Mouse (Mus musculus) intestine, postnatal 0 days (tissue): ENCODE results near the gene Fbxo24. TPM values are rescaled to one million over a fixed set of nuclear protein-coding genes. Genes with fewer than 3 reads are reported as not detected.

Experiments used
- ATAC-seq: fragments of 200-750 bp; cut with Nextera tagmentation; 2 replicates; pipeline ENCODE4 v1.8.0; 2017; ENCODE audit warnings: mild to moderate bottlenecking, moderate TSS enrichment, moderate library complexity
- H3K27ac ChIP-seq: fragments of 300-500 bp; sonication (generic); 2 replicates; pipeline ENCODE4 v1.5.1; 2014; ENCODE audit warnings: mild to moderate bottlenecking, low read depth, low read length, moderate library complexity
- H3K27me3 ChIP-seq: fragments of 300-500 bp; sonication (generic); replicated peaks from 2 replicates; pipeline ENCODE4 v1.6.1; 2014; ENCODE audit warnings: low read length, mixed read lengths; ENCODE audit not compliant: control insufficient read depth, insufficient read depth
- H3K36me3 ChIP-seq: fragments of 300-500 bp; sonication (generic); 2 replicates; pipeline ENCODE4 v1.6.1; 2014; ENCODE audit warnings: mild to moderate bottlenecking, moderate library complexity; ENCODE audit not compliant: control insufficient read depth, insufficient read depth
- H3K4me1 ChIP-seq: fragments of 300-500 bp; sonication (generic); replicated peaks from 2 replicates; pipeline ENCODE4 v1.6.1; 2014; ENCODE audit warnings: antibody characterized with exemption, low read length, mixed read lengths; ENCODE audit not compliant: control insufficient read depth, insufficient read depth
- H3K4me2 ChIP-seq: fragments of 300-500 bp; sonication (generic); replicated peaks from 2 replicates; pipeline ENCODE4 v1.6.1; 2014; ENCODE audit warnings: low read depth, mild to moderate bottlenecking, moderate library complexity
- H3K4me3 ChIP-seq: fragments of 300-500 bp; sonication (generic); 2 replicates; pipeline ENCODE4 v1.5.1; 2014; ENCODE audit warnings: low read depth, low read length
- H3K9ac ChIP-seq: fragments of 300-500 bp; sonication (generic); 2 replicates; pipeline ENCODE4 v1.6.1; 2014; ENCODE audit warnings: mild to moderate bottlenecking, low read depth, low read length
- H3K9me3 ChIP-seq: fragments of 300-500 bp; sonication (generic); 2 replicates; pipeline ENCODE4 v1.6.1; 2016; ENCODE audit warnings: mixed run types; ENCODE audit not compliant: control insufficient read depth
- CTCF ChIP-seq: sonication (generic); IDR thresholded peaks from 2 replicates; pipeline ENCODE4 v1.5.1; 2016; ENCODE audit warnings: low read depth, mild to moderate bottlenecking, control low read depth, antibody characterized with exemption, moderate library complexity
- WGBS: fragments of 180-500 bp; shearing (Covaris S2); extraction: QIAGEN DNeasy Blood & Tissue Kit; methylation state at CpG from one replicate; pipeline ENCODE4 v1.1.7; 2014; 5-methylcytosine and 5-hydroxymethylcytosine counted together
- polyA plus RNA-seq: library from polyadenylated mRNA; unstranded; fragments of >200 nt; fragmentation: Nextera tagmentation; extraction: Ambion mirVana; gene quantifications from 2 replicates; pipeline ENCODE4 v1.2.1, GENCODE M21; 2015

Gene Fbxo24
- polyA plus RNA-seq, 1 experiment from 2014 or later, result 0.16 TPM

DNA sequence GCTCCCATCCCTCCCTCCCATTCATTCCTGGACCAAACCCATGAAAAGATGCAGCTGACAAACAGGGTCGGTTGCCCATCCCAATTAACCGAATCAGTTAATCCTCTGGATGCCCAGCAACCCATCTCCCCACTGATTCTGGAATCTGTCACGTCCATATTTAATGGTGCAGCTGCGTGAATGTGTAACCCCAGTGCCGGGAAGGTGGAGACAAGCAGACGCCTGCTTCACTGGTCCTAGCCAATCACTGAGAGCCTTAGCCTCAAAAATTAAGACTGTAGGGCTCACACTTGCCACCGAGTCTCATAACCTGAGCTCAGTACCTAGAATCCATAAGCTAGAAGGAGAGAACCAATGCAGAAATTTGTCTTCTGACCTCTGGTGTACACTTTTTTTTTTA lies 32.9 kb downstream of the Fbxo24 start:
- 0 out of 2 replicates have a peak, but pooled peaks cover 3% of the 10 kb centered on the region for H3K4me1 ChIP-seq
- H3K9me3 ChIP-seq, result no peaks in the 10 kb centered on the region
- H3K4me3 ChIP-seq, result no peak overlapping the region
- 80% methylated on average over 7 of the region's 7 CpGs for WGBS
- no peak overlapping the region for H3K9ac ChIP-seq
- no peak overlapping the region for H3K4me2 ChIP-seq
- H3K27me3 ChIP-seq, result no peaks in the 10 kb centered on the region
- no peak overlapping the region for H3K27ac ChIP-seq
- ATAC-seq, result no peak
- TF ChIP-seq CTCF, result no peak
- peaks cover 2% of the 10 kb centered on the region; the same call in 1 of the 2 replicates for H3K36me3 ChIP-seq

DNA sequence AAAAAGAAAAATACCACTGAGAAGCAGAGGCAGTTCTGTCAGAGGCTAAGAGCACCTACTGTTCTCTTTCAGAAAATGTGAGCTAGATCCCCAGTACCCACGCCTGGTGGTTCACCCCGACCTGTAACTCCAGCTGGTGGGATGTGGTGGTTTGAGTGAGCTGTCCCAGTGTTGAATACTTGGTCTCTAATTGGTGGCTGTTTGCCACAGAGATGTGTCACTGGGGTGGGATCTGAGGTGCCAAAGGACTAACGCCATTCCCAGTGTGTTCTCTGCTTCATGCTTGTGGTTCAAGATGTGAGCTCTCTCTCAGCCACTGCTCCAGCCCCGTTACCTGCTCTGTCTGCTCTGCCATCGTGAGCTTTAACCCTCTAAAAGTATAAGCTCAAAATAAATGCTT lies 38.3 kb downstream of the Fbxo24 start:
- H3K27me3 ChIP-seq, result no peaks in the 10 kb centered on the region
- H3K4me1 ChIP-seq, result no peaks in the 10 kb centered on the region
- H3K4me3 ChIP-seq, result no peak overlapping the region
- no peak overlapping the region for H3K4me2 ChIP-seq
- no peak for TF ChIP-seq CTCF
- H3K36me3 ChIP-seq, result no peaks in the 10 kb centered on the region
- no peak for ATAC-seq
- no peak overlapping the region for H3K9ac ChIP-seq
- H3K27ac ChIP-seq, result no peak overlapping the region
- 79% methylated on average over 5 of the region's 5 CpGs for WGBS
- H3K9me3 ChIP-seq, result no peaks in the 10 kb centered on the region

DNA sequence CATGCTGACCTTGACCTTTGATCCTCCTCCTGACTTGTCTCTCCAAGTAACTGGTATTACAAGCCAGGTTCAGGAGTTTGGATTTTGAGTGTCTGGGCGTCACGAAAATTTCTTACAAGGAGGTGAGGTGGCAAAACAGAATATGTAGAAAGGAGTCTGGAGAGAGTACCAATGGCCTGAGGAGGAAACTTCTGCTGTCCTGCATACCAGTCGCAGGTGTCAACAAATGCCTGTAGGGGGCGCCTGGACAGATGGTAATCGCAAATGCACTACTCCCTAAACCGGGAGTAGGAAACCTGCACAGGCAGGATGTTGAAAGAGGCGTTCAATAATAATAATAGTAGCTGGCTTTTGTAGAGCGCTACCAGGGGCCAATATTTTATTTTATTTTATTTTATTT lies 43.8 kb downstream of the Fbxo24 start:
- peak; percentile 75 for TF ChIP-seq CTCF
- WGBS, result 30% methylated on average over 8 of the region's 8 CpGs
- ATAC-seq, result no peak

DNA sequence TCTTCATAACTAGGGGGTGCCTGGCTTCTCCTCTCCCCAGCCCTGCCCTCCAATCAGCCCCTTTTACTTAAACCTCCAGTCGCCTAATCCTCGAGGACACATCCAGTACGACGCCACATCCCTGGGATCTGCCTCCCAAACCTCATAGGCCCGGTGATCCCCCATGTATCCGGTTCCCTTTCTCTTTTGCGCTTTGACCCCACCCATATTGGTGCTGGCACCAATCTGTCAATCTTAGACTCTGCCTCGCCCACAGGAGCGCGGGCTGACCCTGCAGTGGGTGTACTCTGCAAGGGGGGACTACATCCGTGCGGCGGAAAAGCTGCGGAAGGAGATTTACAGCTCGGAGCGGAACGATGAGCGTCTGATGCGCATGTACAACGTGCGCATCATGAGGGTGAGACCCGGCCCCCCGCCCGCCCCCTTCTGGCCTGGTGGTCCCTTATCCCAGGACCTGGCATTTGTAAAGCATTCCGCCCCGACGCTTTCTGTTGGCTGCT lies 45.1 kb downstream of the Fbxo24 start:
- TF ChIP-seq CTCF, result 0 out of 2 replicates have a peak, but pooled peaks have one; percentile 21
- Histone ChIP-seq H3K4me2 (peak overlapping the region; percentile 54), H3K4me1 (no peaks in the 10 kb centered on the region), H3K9me3 (no peaks in the 10 kb centered on the region), H3K9ac (no peak overlapping the region), H3K4me3 (peak overlapping the region; percentile 34), H3K27ac (no peak overlapping the region), H3K27me3 (peaks cover 17% of the 10 kb centered on the region), H3K36me3 (no peaks in the 10 kb centered on the region)
- ATAC-seq, result no peak
- WGBS, result 26% methylated on average over 27 of the region's 27 CpGs

More for the DNA sequence above, 43.8 kb downstream of the Fbxo24 start:
- H3K9me3 ChIP-seq, result no peaks in the 10 kb centered on the region
- H3K4me1 ChIP-seq, result no peaks in the 10 kb centered on the region
- H3K36me3 ChIP-seq, result no peaks in the 10 kb centered on the region
- peaks cover 17% of the 10 kb centered on the region for H3K27me3 ChIP-seq
- H3K27ac ChIP-seq, result no peak overlapping the region
- no peak overlapping the region for H3K4me2 ChIP-seq
- H3K4me3 ChIP-seq, result no peak overlapping the region
- H3K9ac ChIP-seq, result no peak overlapping the region

DNA sequence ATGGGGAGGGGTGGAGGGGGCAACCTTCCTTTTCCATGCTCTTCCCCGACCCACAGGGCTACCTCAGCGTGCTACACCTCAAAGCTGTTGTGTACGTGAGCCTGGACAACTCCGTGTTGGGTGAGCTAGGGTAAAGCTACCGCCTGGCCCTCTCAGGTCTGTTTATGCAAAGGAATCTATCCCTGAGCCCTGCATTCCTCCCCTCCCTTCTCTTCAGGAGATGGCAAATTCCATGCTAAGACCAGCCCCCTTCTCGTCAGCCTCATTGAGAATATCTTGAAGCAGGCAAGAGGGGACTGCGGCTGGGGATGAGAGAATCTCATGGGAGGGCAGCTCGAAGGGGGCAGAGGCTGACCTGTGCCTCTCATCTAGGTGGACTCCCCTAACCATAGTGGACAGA lies 46.1 kb downstream of the Fbxo24 start:
- Histone ChIP-seq H3K4me2 (no peak overlapping the region), H3K27ac (no peak overlapping the region), H3K9ac (no peak overlapping the region), H3K9me3 (no peaks in the 10 kb centered on the region), H3K4me1 (no peaks in the 10 kb centered on the region), H3K27me3 (peaks cover 17% of the 10 kb centered on the region), H3K36me3 (no peaks in the 10 kb centered on the region), H3K4me3 (no peak overlapping the region)
- ATAC-seq, result no peak
- TF ChIP-seq CTCF, result no peak
- WGBS, result 26% methylated on average over 8 of the region's 8 CpGs

DNA sequence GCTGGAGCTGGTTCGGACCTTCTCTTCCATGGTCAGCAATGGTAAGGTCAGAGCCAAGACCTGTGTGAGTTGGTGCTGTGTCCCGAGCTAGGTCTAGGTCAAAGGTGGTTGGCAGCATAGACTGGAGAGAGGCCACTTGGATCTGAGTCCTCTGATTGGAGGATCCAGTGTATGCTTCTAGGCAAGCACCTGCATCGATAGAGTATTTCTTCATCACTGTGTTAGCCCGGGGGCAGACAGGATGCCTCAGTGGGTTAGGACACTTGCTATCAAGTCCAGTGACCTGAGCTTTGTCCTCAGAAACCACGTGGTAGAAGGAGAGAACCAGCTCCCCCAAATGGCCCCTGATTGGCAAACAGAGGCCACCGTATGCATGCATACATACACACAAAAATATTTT lies 48.6 kb downstream of the Fbxo24 start:
- Histone ChIP-seq H3K27me3 (peaks cover 17% of the 10 kb centered on the region), H3K4me1 (no peaks in the 10 kb centered on the region), H3K9ac (no peak overlapping the region), H3K4me3 (no peak overlapping the region), H3K9me3 (no peaks in the 10 kb centered on the region), H3K27ac (no peak overlapping the region), H3K36me3 (no peaks in the 10 kb centered on the region), H3K4me2 (no peak overlapping the region)
- no peak for TF ChIP-seq CTCF
- 72% methylated on average over 6 of the region's 6 CpGs for WGBS
- ATAC-seq, result no peak
